Mouse (Mus musculus) retina, embryonic 14.5 days (tissue): ENCODE measurements around the gene Fbxw7.

Experiments used
- DNase-seq: peaks from one replicate; pipeline ENCODE4 v3.0.0-alpha.2; 2015; ENCODE audit warnings: low spot score

Fbxw7 gene

GRCm38 (mm10) chr3:84814762-84815381, at the start of gene Fbxw7:
Fbxw7 (plus strand) TSS chr3:84815268.
- no peak for DNase-seq

GRCm38 (mm10) chr3:84768940-84769339, 46.1 kb upstream of the Fbxw7 start:
- no peak for DNase-seq

GRCm38 (mm10) chr3:84769411-84769810, 45.7 kb upstream of the Fbxw7 start:
- no peak for DNase-seq

GRCm38 (mm10) chr3:84770518-84770917, 44.5 kb upstream of the Fbxw7 start:
- DNase-seq = no peak

GRCm38 (mm10) chr3:84771980-84772379, 43.1 kb upstream of the Fbxw7 start:
- DNase-seq = no peak

GRCm38 (mm10) chr3:84774246-84775066, 40.6 kb upstream of the Fbxw7 start:
- DNase-seq = no peak

GRCm38 (mm10) chr3:84775067-84775423, 40.0 kb upstream of the Fbxw7 start:
- DNase-seq = no peak

GRCm38 (mm10) chr3:84775577-84775976, 39.5 kb upstream of the Fbxw7 start:
- DNase-seq = no peak

- DNase-seq = no peak
Observed at GRCm38 (mm10) chr3:84776084-84776483, 39.0 kb upstream of the Fbxw7 start.

GRCm38 (mm10) chr3:84787914-84788313, 27.2 kb upstream of the Fbxw7 start:
- DNase-seq = no peak

GRCm38 (mm10) chr3:84804036-84804435, 11.0 kb upstream of the Fbxw7 start:
- no peak for DNase-seq

- DNase-seq = no peak
Observed at GRCm38 (mm10) chr3:84806206-84806605, 8.9 kb upstream of the Fbxw7 start.

- DNase-seq = no peak
Observed at GRCm38 (mm10) chr3:84807826-84808225, 7.2 kb upstream of the Fbxw7 start.

GRCm38 (mm10) chr3:84808906-84809305, 6.2 kb upstream of the Fbxw7 start:
- no peak for DNase-seq

GRCm38 (mm10) chr3:84810803-84811202, 4.3 kb upstream of the Fbxw7 start:
- no peak for DNase-seq

GRCm38 (mm10) chr3:84813436-84814156, 1.5 kb upstream of the Fbxw7 start:
- DNase-seq = peak; percentile 10

GRCm38 (mm10) chr3:84814157-84814761, 809 bp upstream of the Fbxw7 start:
- DNase-seq = peak; percentile 99

GRCm38 (mm10) chr3:84815461-84815860, 393 bp downstream of the Fbxw7 start:
- DNase-seq = peak; percentile 55

- DNase-seq = no peak
Observed at GRCm38 (mm10) chr3:84816951-84817350, 1.9 kb downstream of the Fbxw7 start.

- no peak for DNase-seq
Observed at GRCm38 (mm10) chr3:84820654-84821201, 5.7 kb downstream of the Fbxw7 start.

- no peak for DNase-seq
Observed at GRCm38 (mm10) chr3:84825990-84826389, 10.9 kb downstream of the Fbxw7 start.

GRCm38 (mm10) chr3:84826405-84826804, 11.3 kb downstream of the Fbxw7 start:
- DNase-seq = no peak
